ENCODE assay signal across 8 mouse cellular contexts in the genomic region with DNA sequence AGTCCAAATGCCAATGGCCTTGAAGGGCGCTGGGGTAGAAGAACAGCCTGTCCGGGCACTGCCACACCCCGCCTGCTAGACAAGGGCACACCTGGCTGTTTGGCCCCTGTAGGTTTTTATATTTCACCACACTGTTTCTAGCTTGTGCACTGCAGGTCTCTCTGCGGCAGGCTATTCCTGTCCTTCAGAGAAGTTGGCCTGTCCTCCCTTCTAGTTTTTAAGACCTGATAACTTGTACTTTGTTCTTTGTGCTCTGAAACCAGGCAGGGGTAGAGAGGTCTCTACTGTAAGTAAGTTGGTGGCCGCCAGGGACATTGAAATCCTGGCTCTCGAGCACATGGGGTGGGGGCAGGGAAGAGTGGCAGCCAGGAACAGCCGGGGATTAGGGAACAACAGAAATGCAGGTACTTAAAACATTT. TPM values are rescaled to one million over a fixed set of nuclear protein-coding genes. Genes with fewer than 3 reads are reported as not detected.
DNase-seq lines count a peak whose midpoint lies in the region; ATAC-seq lines count a peak whose summit lies in the region.

No protein-coding gene starts in this region.

- ATAC-seq in hindbrain, embryonic 12.5 days (ENCODE audit: low FRiP score): peak; percentile 82
- ATAC-seq in neural tube, embryonic 11.5 days (ENCODE audit: insufficient read depth, low FRiP score, low TSS enrichment): peak; percentile 67

- peak; percentile 27 to 34 for DNase-seq in layer of hippocampus, postnatal 14 days (ENCODE audit: low spot score in 2 of 2)
- DNase-seq in layer of hippocampus, adult 9-11 months: no peak
- DNase-seq in embryonic facial prominence, embryonic 10.5 days (ENCODE audit: low spot score): peak; percentile 65
- DNase-seq in liver (peak; percentile 49), adipocyte (ENCODE audit: low spot score) (no peak)
- peak; percentile 68 for DNase-seq in neural tube, embryonic 11.5 days (ENCODE audit: low spot score)
- DNase-seq in cerebellum, adult 9-10 months: no peak

- H3K4me3 ChIP-seq in embryonic facial prominence, embryonic 10.5 days: peak overlapping the region; percentile 46
- H3K4me3 ChIP-seq in hindbrain, embryonic 12.5 days: peak overlapping the region; percentile 22
- H3K4me3 ChIP-seq in neural tube, embryonic 11.5 days (ENCODE audit: low read depth, low read length): no peak overlapping the region

- no peaks in the 10 kb centered on the region for H3K9me3 ChIP-seq in embryonic facial prominence, embryonic 10.5 days
- no peaks in the 10 kb centered on the region for H3K9me3 ChIP-seq in hindbrain, embryonic 12.5 days (replicated peaks)
- no peaks in the 10 kb centered on the region for H3K9me3 ChIP-seq in neural tube, embryonic 11.5 days (ENCODE audit: control insufficient read depth, low read length)

- peak overlapping the region; percentile 75 for H3K27ac ChIP-seq in embryonic facial prominence, embryonic 10.5 days (replicated peaks)
- peak overlapping the region; percentile 83; the same call in 1 of the 2 replicates for H3K27ac ChIP-seq in hindbrain, embryonic 12.5 days
- no peak overlapping the region for H3K27ac ChIP-seq in neural tube, embryonic 11.5 days (ENCODE audit: low read depth, low read length)

- peak overlapping the region; percentile 51 for H3K4me2 ChIP-seq in hindbrain, embryonic 12.5 days (replicated peaks)
- H3K4me2 ChIP-seq in neural tube, embryonic 11.5 days (ENCODE audit: low read depth): peak overlapping the region; percentile 37; the same call in 1 of the 2 replicates

- H3K9ac ChIP-seq in hindbrain, embryonic 12.5 days: peak overlapping the region; percentile 40; the same call in 1 of the 2 replicates
- no peak overlapping the region; the same call in none of the 2 replicates for H3K9ac ChIP-seq in neural tube, embryonic 11.5 days (ENCODE audit: low read length)

- H3K4me1 ChIP-seq in embryonic facial prominence, embryonic 10.5 days: peaks cover 26% of the 10 kb centered on the region
- H3K4me1 ChIP-seq in hindbrain, embryonic 12.5 days: peaks cover 16% of the 10 kb centered on the region
- H3K4me1 ChIP-seq in neural tube, embryonic 11.5 days (ENCODE audit: control insufficient read depth, insufficient read depth, low read length): peaks cover 6% of the 10 kb centered on the region

- H3K27me3 ChIP-seq in embryonic facial prominence, embryonic 10.5 days (replicated peaks; ENCODE audit: low read depth, poor library complexity, severe bottlenecking): no peaks in the 10 kb centered on the region
- H3K27me3 ChIP-seq in hindbrain, embryonic 12.5 days: no peaks in the 10 kb centered on the region
- no peaks in the 10 kb centered on the region; the same call in 1 of the 2 replicates for H3K27me3 ChIP-seq in neural tube, embryonic 11.5 days (ENCODE audit: control insufficient read depth, insufficient read depth, low read length)

- 31% methylated on average over 7 of the region's 7 CpGs for WGBS in embryonic facial prominence, embryonic 10.5 days
- WGBS in hindbrain, embryonic 12.5 days: 23% methylated on average over 7 of the region's 7 CpGs
- WGBS in neural tube, embryonic 11.5 days: 29% methylated on average over 7 of the region's 7 CpGs

- H3K36me3 ChIP-seq in embryonic facial prominence, embryonic 10.5 days (replicated peaks): no peaks in the 10 kb centered on the region
- no peaks in the 10 kb centered on the region for H3K36me3 ChIP-seq in hindbrain, embryonic 12.5 days
- H3K36me3 ChIP-seq in neural tube, embryonic 11.5 days (ENCODE audit: control insufficient read depth, insufficient read depth, low read length): no peaks in the 10 kb centered on the region

RNA-seq across cellular contexts. Expression of a gene that starts 44.8 kb away (rescaled TPM):
- 1 to 10 TPM; 3.0 to 3.1 TPM for total RNA-seq in layer of hippocampus, postnatal 14 days (2021)
- polyA plus RNA-seq in embryonic facial prominence, embryonic 10.5 days (2016; fragmentation: Nextera tagmentation; extraction: Ambion mirVana): 3.9 and 4.2 TPM in 2 replicates
- polyA plus RNA-seq in hindbrain, embryonic 12.5 days (2016; fragmentation: Nextera tagmentation; extraction: Ambion mirVana): 3.7 and 3.9 TPM in 2 replicates
- 3.5 and 3.6 TPM in 2 replicates for polyA plus RNA-seq in neural tube, embryonic 11.5 days (2014; fragmentation: Nextera tagmentation; extraction: Ambion mirVana)

Comparison
In these comparisons a context has a peak if more than half of its experiments do, and no peak if none do; other contexts are left out.
1. DNase-seq: peak in layer of hippocampus, postnatal 14 days (2 of 2), embryonic facial prominence, embryonic 10.5 days (single experiment), liver (single experiment) and neural tube, embryonic 11.5 days (single experiment); none in layer of hippocampus, adult 9-11 months (single experiment), adipocyte (single experiment) and cerebellum, adult 9-10 months (single experiment).